Mouse (Mus musculus): ENCODE measurements at regions not wholly inside any gene's neighbourhood (a gene's known extent, or its start where the extent isn't known, plus 50 kb on each side); places are given as distances from the start of the nearest gene placed in this dataset.

- peak; percentile 51 to 76 for DNase-seq
These were observed 191.9 kb upstream of the C9orf72 start for GRCm38 (mm10) chr4:35417866-35418265.

GRCm38 (mm10) chr4:35413488-35413887 is 187.5 kb upstream of the C9orf72 start:
- DNase-seq: no peak

GRCm38 (mm10) chr4:35405301-35406006 is 179.5 kb upstream of the C9orf72 start:
- no peak for DNase-seq

GRCm38 (mm10) chr4:35404068-35404467 is 178.1 kb upstream of the C9orf72 start:
- DNase-seq: no peak

- no peak for DNase-seq
These were observed 177.6 kb upstream of the C9orf72 start for GRCm38 (mm10) chr4:35403594-35403993.

GRCm38 (mm10) chr4:35402376-35403133 is 176.6 kb upstream of the C9orf72 start:
- DNase-seq: peak; percentile 29 to 39

- no peak for DNase-seq
These were observed 175.8 kb upstream of the C9orf72 start for GRCm38 (mm10) chr4:35401783-35402182.

GRCm38 (mm10) chr4:35400511-35400910 is 174.5 kb upstream of the C9orf72 start:
- DNase-seq: peak; percentile 11 to 16

GRCm38 (mm10) chr4:35395583-35395877 is 169.6 kb upstream of the C9orf72 start:
- DNase-seq: no peak

- DNase-seq: no peak
These were observed 169.0 kb upstream of the C9orf72 start for GRCm38 (mm10) chr4:35394821-35395582.

GRCm38 (mm10) chr4:35375791-35376190 is 149.8 kb upstream of the C9orf72 start:
- DNase-seq: no peak

GRCm38 (mm10) chr4:35373213-35373860 is 147.4 kb upstream of the C9orf72 start:
- DNase-seq: no peak

- peak; percentile 92 to 93 for DNase-seq
These were observed 146.7 kb upstream of the C9orf72 start for GRCm38 (mm10) chr4:35372528-35373212.

- DNase-seq: peak; percentile 85 to 87
These were observed 138.2 kb upstream of the C9orf72 start for GRCm38 (mm10) chr4:35364161-35364560.

- peak; percentile 34 to 43 for DNase-seq
These were observed 136.2 kb upstream of the C9orf72 start for GRCm38 (mm10) chr4:35362176-35362575.

- peak; percentile 65 to 71 for DNase-seq
These were observed 133.4 kb upstream of the C9orf72 start for GRCm38 (mm10) chr4:35359376-35359775.

- peak; percentile 49 to 61 for DNase-seq
These were observed 131.1 kb upstream of the C9orf72 start for GRCm38 (mm10) chr4:35356904-35357563.

GRCm38 (mm10) chr4:35356051-35356450 is 130.1 kb upstream of the C9orf72 start:
- DNase-seq: no peak

GRCm38 (mm10) chr4:35354046-35354445 is 128.1 kb upstream of the C9orf72 start:
- no peak for DNase-seq

GRCm38 (mm10) chr4:35352606-35353005 is 126.6 kb upstream of the C9orf72 start:
- DNase-seq: no peak

- peak; percentile 30 to 47 for DNase-seq
These were observed 124.5 kb upstream of the C9orf72 start for GRCm38 (mm10) chr4:35350465-35350864.

GRCm38 (mm10) chr4:35347609-35348008 is 121.6 kb upstream of the C9orf72 start:
- DNase-seq: no peak
